Mouse (Mus musculus): ENCODE results near the gene Sergef.

Gene Sergef

DNA sequence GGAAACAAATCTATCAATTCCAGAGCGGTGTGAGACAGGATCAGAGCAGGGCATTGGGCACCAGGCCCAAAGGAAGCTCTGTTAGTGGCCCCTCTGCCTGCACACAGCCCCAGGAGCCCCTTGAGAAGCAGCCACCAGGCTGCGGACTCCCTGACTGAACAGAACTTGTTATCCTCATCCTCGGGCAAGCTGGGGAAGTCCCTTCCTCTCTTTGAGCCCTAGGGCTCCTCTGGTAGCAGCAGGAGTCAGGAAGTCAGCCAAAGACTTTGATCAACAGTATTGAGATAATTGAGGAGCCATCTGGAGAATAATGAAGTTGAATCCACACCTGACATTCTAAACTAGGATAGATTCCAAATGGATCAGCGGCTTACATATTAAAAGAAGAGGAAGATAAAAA lies 135.4 kb downstream of the Sergef start:
- peak in 1 of 2 experiments; percentile 25 for DNase-seq (ENCODE audit: low spot score in 2 of 2)

DNA sequence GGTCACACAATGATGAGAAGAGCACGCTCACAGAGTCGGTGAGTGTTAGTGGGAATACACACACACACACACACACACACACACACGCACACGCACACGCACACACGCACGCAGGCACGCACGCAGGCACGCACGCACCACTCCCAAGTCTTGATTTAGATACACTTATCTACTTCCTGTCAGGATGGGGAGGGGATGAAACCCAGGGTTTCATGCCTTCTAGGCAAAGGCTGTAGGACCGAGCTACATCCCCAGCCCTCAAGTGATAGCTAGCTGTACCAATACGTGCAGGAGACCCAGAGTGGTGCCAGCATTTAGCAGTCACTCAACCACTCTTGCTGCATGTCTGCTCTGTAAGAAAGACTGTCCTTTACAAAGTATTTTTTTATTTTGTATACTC lies 137.0 kb downstream of the Sergef start:
- DNase-seq (ENCODE audit: low spot score in 2 of 2) = no peak

DNA sequence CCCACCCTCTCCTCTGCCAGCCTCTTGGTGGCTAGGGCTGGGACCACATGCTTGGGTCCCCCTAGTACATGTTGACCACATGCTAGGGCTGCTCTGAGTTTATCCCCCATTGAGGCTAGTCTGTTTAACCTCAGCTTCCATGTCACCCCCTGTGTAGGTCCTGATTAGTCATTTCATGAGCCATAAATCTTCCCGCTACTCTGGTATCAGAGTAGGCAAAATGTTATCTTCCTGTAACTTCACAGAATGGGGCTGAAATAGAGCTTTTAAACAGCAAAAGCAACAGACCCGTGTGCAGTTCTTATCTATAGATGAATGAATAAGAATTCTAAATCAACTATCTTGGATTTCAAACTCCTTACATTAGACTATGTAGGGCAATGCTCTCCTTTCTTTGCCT lies 138.1 kb downstream of the Sergef start:
- no peak for DNase-seq (ENCODE audit: low spot score in 2 of 2)

DNA sequence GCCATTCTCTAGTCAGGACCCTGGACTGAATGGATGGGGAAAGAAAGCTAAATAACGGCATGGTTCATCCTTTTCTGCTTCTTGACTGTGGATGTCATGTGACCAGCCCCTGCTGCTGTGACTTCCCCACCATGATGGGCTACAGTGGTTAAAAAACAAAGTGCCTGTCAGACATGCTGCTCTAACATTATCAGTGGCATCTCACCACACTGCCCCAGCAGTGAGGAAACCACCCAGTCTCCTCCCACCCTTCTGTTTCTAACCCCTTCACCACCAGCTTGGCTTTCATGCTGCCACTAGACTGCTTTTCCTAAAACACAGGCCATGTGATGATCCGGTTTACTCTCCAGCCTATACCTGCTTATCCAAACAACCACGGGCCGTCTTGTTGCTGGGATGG lies 140.0 kb downstream of the Sergef start:
- no peak for DNase-seq (ENCODE audit: low spot score in 2 of 2)

DNA sequence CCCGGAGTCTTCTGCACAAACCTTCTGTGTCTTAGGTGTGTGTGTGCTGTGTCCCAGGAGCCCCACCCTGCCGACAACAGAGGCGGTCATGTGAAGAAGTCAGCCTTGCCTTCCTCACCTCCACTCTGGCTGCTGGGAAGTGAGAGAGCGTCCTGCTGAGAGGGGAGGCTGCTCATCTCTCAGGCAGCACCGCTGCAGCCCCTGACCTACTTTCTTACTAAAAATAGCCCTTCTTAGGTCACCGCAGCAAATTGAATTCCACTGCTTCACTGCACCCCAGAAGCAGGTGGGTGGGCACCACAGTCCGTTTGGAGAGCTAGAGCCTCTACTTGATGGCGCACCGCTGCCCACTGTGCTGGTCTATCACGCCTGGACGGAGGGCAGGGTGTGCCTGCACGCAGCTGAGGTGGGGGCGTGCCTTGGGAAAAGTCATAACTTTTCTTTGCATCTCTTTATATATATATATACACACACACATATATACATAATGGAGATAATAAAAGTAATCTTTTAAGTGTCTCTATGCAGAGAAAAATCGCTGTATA lies 147.4 kb downstream of the Sergef start:
- no peak for DNase-seq (ENCODE audit: low spot score in 2 of 2)

DNA sequence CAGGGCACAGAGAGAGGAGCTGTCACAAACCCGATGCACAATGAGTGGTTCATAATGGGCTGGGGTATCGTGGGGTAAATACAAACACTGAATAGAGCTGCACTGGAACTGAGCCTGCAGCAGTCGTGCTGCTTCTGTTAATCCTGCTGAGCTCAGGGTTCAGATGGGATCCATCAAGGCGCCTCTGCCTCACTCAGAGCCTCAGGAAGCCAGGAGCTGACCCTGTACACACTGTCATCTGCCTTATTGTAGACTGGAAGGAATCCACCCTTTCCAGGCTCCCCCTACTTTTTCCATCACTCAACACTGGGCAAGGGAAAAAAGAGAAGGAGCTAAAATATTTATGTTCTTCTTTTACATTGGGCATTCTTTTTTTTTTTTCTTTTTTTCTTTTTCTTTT lies 152.3 kb downstream of the Sergef start:
- DNase-seq (ENCODE audit: low spot score in 2 of 2) = no peak

DNA sequence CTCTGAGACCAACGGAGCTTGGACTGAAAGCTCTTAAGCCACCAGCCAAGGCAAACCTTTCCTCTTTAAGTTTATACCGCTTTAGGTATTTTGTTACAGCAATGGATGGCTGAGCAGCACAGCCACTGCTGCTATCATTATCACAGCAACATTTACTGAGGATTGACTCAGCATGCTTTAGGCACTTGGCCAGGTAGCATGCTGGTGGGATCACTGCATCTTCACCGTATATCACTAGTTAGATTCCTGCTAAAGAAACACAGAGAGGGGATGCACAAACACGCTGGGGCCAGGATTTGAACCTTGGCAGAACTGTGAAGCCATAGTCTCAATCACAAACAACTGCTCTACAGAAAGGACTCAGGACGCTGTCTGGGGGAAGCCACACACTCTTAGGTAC lies 152.8 kb downstream of the Sergef start:
- no peak for DNase-seq (ENCODE audit: low spot score in 2 of 2)

DNA sequence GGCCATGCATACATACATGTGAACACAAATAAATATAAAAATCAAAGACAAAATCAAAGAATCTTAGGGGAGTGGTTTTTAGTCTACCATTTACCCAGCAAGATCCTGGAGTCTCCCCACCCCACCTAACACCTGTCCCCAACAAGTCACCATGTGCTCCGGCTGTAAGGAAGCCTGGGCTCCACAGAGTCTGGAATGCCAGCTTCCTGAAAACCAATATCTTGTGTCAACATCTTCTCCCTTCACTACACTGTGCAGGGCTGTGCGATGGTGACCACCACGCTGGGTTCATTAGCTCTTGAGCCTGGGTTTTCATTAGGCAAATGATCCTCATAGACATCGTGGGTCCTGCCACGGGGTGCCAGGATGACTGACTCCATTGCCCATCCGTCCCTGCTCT lies 155.4 kb downstream of the Sergef start:
- DNase-seq (ENCODE audit: low spot score in 2 of 2) = no peak

DNA sequence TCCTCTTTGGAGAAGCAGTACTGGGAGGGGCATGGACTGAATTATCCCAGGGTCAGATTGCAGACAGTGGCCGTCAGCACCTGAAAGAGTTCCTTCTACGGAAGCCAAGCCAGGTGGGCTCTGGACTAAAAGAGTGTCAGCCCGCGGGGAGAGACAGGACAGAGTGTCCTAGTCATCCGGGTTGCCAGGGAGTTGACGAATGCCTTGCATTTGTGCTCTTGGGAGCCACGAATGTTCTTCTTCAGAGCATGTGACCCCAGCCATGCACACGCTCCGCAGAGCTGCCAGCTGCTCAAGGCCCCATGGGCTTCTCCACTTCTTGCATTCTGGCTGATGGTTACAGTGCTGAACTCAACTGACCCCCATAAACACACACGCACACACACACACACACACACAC lies 156.6 kb downstream of the Sergef start:
- no peak for DNase-seq (ENCODE audit: low spot score in 2 of 2)

DNA sequence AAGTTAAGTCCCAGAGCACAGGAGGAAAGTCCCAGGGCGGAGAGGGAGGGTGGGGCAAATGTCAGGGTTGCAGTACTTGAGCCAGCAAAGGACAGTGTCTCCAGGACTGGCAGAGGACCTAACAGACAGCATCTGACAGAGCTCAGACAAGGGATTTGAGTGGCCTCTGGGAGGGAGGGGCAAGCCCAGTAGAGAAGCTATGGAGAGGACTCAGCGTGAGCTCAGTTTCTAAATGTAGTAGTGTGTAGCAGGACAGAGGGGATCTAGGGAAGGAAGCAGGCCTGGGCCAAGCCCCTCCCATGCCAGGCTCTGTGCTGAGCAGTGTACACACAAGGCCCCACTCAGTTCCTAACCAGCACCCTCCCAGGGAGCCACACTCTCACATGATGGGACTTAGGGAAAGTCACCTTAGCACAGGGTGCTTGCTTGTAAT lies 157.5 kb downstream of the Sergef start:
- DNase-seq (ENCODE audit: low spot score in 2 of 2) = no peak

DNA sequence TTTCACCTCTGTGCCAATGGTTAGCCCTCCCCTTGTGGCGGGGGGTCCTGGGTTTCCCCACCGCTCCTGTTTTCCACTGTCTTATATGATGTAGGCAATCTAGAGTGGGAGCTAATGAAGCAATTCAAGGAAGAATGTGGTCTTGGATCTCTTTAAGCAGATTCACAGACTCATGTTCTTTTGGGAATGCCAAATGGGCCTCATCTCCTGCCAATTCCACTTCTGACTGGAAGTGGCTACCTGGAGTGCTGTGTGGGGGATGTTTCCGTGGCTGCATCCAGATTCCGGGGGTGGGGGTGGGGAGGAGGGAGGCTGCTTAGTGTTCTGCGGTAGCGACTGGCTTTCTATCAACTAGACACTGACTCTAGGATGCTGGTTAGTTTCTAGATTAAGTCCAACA lies 159.8 kb downstream of the Sergef start:
- DNase-seq (ENCODE audit: low spot score in 2 of 2) = no peak

DNA sequence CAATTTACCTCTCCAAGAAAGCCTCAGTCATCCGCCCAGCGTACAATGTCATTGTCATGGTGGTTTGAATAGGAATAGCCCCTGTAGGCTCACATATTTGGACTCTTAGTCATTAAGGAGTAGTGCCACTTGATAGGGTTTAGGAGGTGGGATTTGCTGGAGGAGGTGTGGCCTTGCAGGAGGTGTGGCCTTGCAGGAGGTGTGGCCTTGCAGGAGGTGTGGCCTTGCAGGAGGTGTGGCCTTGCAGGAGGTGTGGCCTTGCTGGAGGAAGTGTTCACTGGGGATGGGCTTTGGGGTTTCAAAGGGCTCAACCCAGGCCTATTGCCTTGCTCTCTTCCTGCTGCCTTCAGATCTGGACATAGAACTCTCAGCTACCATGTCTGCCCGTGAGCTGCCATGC lies 162.2 kb downstream of the Sergef start:
- no peak for DNase-seq (ENCODE audit: low spot score in 2 of 2)

DNA sequence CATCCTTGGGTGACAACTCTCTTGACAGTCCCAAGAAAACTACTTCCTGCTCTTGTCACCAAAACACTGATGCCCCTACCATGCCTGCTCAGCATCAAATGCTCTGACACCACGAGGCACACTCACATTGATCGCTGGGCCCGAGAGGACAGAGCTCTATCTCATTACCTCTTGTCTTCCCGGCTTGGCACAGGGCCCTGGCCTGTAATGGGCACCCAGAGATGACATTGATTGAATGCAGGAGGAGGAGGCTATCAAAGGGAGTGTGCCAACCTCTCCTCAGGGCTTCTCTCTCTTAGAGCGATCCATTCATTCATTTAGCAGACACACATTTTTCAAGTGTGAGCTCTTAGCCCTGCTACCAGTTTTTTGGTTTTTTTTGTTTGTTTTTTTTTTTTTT lies 164.1 kb downstream of the Sergef start:
- no peak for DNase-seq (ENCODE audit: low spot score in 2 of 2)

DNA sequence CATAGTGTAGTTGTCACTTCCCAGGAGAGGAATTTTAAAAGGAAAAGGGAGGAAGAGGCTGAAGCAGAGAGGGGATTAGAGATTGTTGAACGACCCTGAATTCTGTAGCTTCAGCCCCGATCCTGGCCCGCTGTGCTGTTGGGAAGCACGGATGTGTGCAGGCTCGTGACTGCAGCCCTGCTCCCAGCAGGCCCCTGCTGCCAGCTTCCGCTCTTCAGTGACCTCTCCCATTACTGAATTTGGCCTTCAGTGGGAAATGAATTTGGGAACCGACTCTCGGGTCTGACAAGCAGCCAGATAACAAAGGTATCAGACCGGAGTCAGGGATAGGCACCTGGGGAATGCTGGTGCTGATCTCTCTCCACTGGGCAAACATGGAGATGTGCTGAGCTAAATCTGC lies 166.5 kb downstream of the Sergef start:
- no peak for DNase-seq (ENCODE audit: low spot score in 2 of 2)

DNA sequence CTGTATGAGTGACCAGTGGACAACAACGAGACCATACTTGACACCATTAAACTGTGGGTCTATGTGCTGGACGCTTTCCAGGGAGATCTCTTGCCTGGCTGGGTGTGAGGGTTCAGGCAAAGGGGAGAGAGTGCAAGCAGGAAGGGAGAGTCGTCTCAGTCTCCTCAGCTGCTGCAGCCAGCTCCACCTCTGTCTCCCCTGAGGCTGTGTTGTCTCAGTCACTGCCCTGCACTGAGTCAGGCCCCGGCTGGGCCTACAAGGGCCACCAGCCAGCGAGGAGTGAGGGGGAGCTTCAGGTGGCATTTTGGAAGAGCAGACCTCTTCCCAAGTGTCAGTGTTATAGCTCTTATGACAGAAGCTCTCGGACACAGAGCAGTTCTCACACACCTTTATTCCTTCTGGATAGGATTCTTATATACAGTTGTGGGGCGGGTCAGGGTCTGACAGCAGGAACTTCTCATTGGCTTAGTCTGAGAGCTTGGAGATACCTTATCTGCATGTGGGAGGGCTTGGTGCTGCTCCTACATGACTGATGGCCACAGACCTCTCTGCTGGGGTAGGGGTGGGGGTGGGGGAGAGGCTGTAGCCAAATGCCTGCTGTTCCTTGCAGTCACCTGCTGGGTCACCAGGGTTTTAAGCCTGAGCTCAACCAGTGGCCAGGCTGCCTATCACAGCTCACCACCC lies 168.4 kb downstream of the Sergef start:
- no peak for DNase-seq (ENCODE audit: low spot score in 2 of 2)

DNA sequence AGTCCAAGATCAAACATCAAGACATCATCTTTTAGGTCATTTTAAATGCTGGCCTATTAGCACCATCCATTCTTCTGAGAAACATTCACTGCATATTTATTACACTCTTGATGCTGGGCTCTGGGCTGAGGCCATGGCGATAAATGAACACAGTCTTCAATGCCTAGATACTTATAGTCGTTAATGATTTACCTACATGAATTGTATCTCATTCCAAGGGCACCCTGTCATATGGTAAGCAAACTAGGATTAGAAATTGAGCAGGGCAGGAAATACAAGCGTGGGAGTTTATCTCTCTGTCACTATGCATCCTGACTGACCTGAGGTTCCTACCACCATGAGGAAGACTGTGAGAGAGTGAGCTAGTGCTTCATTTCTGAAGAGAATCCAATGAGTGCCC lies 170.1 kb downstream of the Sergef start:
- DNase-seq (ENCODE audit: low spot score in 2 of 2) = no peak

DNA sequence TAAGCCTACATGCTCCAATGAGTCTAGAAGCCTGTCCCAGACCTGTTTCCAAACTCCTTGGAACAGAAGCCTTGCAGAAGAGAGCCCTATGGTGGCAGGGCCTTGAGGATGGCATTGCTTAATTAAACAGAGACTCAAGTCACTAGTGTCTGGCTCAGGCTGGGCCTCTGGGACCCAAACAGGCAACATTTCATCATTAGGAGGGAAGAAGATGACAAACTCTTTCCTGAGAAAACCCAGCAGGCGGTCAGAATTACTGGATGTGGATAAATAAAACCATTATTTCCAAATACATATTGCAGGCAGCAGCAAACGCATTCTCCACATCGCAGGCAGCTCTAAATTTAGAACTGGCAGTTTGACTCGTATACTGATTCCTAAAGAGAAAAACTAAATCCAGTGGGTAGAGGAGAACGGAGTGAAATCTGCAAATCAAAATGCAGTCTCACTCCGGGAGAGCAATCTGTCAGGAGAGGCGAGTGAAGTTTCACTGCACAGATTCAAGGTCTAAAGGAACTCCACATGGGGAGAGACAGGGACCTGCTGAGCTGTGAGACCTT lies 173.1 kb downstream of the Sergef start:
- no peak for DNase-seq (ENCODE audit: low spot score in 2 of 2)

DNA sequence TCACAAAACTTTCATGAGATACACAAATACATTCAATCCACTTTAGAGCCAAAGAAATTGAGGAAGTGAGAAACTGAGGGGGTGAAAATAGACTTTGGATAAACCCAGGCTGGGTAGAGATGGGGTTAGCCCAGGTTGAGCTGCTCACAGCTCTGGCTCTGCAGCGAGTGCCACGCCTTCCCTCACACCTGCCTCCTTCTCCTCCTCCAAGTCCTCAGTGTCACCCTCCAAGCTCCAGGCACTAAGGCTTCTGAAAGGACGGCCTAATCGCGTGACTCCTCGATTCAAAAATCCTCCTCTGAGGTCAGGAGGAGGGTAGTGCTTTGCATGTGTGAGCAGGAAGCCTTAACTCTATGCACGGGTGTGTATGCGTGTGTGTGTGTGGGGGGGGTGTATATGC lies 176.5 kb downstream of the Sergef start:
- no peak for DNase-seq (ENCODE audit: low spot score in 2 of 2)

DNA sequence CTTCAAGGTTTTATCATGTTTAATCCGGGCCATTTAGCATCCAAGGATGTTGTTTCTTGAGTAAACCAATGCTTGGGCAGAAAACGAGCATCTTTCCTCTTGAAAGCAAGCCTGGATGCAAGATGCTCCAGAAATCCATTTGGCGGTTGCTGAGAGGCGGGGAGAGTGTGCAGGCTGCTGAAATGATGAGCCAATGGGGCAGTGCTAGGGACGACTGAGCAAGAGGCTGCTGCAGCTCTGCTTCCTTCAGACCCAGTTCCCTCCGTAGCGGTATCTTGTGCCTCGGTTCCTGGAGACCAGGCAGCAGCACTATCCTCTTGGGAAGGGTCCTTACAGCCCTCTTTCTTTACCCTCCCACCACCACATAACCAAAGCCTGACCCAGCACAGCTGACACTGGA lies 177.3 kb downstream of the Sergef start:
- no peak for DNase-seq (ENCODE audit: low spot score in 2 of 2)

DNA sequence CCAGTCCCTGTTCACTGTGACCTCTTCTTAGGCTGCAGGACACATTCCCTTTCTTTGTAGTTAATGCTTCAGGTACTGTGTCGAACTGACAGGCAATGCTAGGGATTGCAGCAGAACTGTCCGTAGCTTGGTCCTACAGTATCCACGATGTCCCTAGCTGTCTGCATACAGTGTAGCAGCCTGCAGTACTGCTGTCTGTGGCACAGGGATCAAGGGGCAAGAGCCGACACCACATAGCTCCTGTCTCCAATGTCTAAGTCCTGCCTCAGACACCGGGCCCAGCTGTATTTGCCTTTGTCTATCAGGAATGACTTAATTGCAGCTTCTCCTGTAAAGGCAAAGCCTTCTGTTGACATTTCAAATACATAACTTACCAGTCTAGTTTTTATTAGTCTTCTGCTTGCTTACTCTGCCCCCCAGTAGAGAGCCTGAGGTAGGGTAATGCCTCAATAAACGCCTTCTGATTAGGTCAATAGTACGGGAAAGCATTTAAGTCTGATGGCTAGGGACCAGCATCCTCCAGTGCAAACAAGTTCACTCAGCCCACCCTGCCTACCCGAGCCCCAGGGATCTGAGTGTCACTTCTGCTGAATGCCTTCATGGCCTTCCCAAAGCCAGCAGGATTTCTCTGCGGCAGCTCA lies 179.9 kb downstream of the Sergef start:
- DNase-seq (ENCODE audit: low spot score in 2 of 2) = no peak

DNA sequence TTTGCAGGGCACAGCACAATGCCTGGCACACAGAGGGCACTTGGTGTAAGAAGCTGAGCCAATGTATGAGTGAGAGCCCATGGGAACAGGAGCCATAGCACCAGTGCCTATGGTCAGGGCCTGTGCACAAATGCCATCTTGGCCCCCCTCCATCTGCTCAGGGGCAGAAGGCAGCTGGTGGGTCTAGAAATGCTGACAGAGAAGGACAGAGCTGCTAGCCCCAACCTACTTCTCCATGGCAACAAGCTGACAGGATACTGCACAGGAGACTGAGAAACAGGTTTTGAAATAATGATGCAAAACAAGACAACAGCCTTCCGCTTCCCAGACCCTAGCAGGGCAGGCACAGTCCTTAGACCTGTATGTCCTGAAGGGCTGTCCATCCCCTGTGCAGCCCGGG lies 180.4 kb downstream of the Sergef start:
- peak in 1 of 2 experiments; percentile 64 for DNase-seq (ENCODE audit: low spot score in 2 of 2)

DNA sequence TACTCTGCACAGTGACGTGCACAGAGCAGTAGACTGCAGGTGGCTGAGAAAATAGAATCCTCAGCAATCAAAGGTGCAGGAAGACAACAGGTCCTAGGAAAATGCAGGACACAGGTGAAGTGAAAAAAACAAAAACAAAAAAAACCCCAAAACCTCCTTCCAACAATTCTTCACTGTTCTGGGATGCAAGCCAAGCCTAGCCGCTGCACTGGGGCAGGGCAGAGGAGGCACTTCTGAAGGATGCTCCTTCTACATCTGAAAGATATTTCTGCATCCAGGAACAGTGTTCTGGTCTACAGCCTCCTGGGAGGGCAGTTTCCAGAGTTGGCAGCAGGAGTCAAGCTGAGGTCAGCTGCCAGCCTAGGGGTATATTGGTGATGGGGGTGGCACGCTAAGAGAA lies 181.7 kb downstream of the Sergef start:
- no peak for DNase-seq (ENCODE audit: low spot score in 2 of 2)

Data from cerebellum, postnatal 4 days (tissue).